13 mouse cellular contexts compared by ENCODE assay signal in genomic region chr3:122800553-122801435, GRCm38 (mm10).
DNase-seq lines count a peak whose midpoint lies in the region; ATAC-seq and TF ChIP-seq lines count a peak whose summit lies in the region.
"Had no signal": no experiment of that assay in that cellular context is flagged by ENCODE, and none has a peak within 500 bp of the region (broad histone marks: within the 10 kb centered on the region; RNA-seq: fewer than 3 reads in every experiment).

No protein-coding gene starts in this region.

- ATAC-seq in heart, postnatal 0 days (ENCODE audit: insufficient read depth, low read depth): no peak
- ATAC-seq in neural tube, embryonic 12.5 days (ENCODE audit: low FRiP score, low read depth): peak; percentile 71; the same call in 1 of the 2 replicates
- peak; percentile 35 for ATAC-seq in midbrain, embryonic 11.5 days (ENCODE audit: low FRiP score)

- 0 out of 2 replicates have a peak overlapping the region, but pooled peaks have one; percentile 30 for H3K27ac ChIP-seq in heart, postnatal 0 days (ENCODE audit: low read depth)
- H3K27ac ChIP-seq in neural tube, embryonic 12.5 days: no peak overlapping the region
- H3K27ac ChIP-seq in midbrain, embryonic 11.5 days (ENCODE audit: low read depth, low read length): peak overlapping the region; percentile 65; the same call in 1 of the 2 replicates
- H3K27ac ChIP-seq: liver, embryonic 14.5 days had no signal

- H3K27me3 ChIP-seq in heart, postnatal 0 days (ENCODE audit: control insufficient read depth, insufficient read depth, low read length): no peaks in the 10 kb centered on the region
- no peaks in the 10 kb centered on the region for H3K27me3 ChIP-seq in neural tube, embryonic 12.5 days (replicated peaks)
- H3K27me3 ChIP-seq in midbrain, embryonic 11.5 days (ENCODE audit: control insufficient read depth, insufficient read depth, low read length): no peaks in the 10 kb centered on the region

- H3K9ac ChIP-seq in heart, postnatal 0 days (replicated peaks; ENCODE audit: low read depth, low read length): no peak overlapping the region
- no peak overlapping the region for H3K9ac ChIP-seq in neural tube, embryonic 12.5 days
- no peak overlapping the region for H3K9ac ChIP-seq in midbrain, embryonic 11.5 days (ENCODE audit: low read length)
- H3K9ac ChIP-seq: liver, embryonic 14.5 days had no signal

- no peak overlapping the region for H3K4me2 ChIP-seq in heart, postnatal 0 days (ENCODE audit: low read depth, low read length)
- no peak overlapping the region for H3K4me2 ChIP-seq in neural tube, embryonic 12.5 days (replicated peaks)
- H3K4me2 ChIP-seq in midbrain, embryonic 11.5 days: no peak overlapping the region

- 69% methylated on average over 10 of the region's 10 CpGs for WGBS in heart, postnatal 0 days
- 57% methylated on average over 10 of the region's 10 CpGs for WGBS in neural tube, embryonic 12.5 days
- 48% methylated on average over 10 of the region's 10 CpGs for WGBS in midbrain, embryonic 11.5 days

- no peaks in the 10 kb centered on the region for H3K36me3 ChIP-seq in heart, postnatal 0 days (replicated peaks; ENCODE audit: control insufficient read depth, insufficient read depth, low read length)
- H3K36me3 ChIP-seq in neural tube, embryonic 12.5 days: peaks cover 3% of the 10 kb centered on the region; the same call in 1 of the 2 replicates
- H3K36me3 ChIP-seq in midbrain, embryonic 11.5 days (ENCODE audit: control insufficient read depth, insufficient read depth, low read length): no peaks in the 10 kb centered on the region

- TF ChIP-seq CTCF in heart, postnatal 0 days (IDR thresholded peaks at IDR 0.05; ENCODE audit: low read depth): no peak

- H3K4me1 ChIP-seq in heart, postnatal 0 days (ENCODE audit: control insufficient read depth, insufficient read depth): no peaks in the 10 kb centered on the region
- H3K4me1 ChIP-seq in neural tube, embryonic 12.5 days: peaks cover 11% of the 10 kb centered on the region
- H3K4me1 ChIP-seq in midbrain, embryonic 11.5 days (ENCODE audit: control insufficient read depth, insufficient read depth, low read length): peaks cover 21% of the 10 kb centered on the region

- H3K9me3 ChIP-seq in heart, postnatal 0 days (replicated peaks; ENCODE audit: control insufficient read depth, low read length): no peaks in the 10 kb centered on the region
- no peaks in the 10 kb centered on the region for H3K9me3 ChIP-seq in neural tube, embryonic 12.5 days
- no peaks in the 10 kb centered on the region for H3K9me3 ChIP-seq in midbrain, embryonic 11.5 days (ENCODE audit: control insufficient read depth, low read length)

- DNase-seq in heart, postnatal 0 days (ENCODE audit: low spot score): no peak
- no peak for DNase-seq in heart, adult 11 months
- DNase-seq in neural tube, embryonic 10.5 days (ENCODE audit: extremely low spot score, low spot score): no peak
- DNase-seq in midbrain, embryonic 11.5 days (ENCODE audit: low spot score, missing footprints): peak; percentile 87
- DNase-seq in adrenal gland, postnatal 4 days (ENCODE audit: low spot score in 2 of 2): no peak
- no peak for DNase-seq in adrenal gland, postnatal 10 days
- no peak for DNase-seq in kidney, postnatal 4 days
- DNase-seq: cerebellum, postnatal 25 days; gastrocnemius, postnatal 36 days; heart, postnatal 10 days; kidney, postnatal 14 days had no signal

- no peak for TF ChIP-seq EP300 in heart, postnatal 0 days (IDR thresholded peaks at IDR 0.05; ENCODE audit: low read depth)

- H3K4me3 ChIP-seq in heart, postnatal 0 days (ENCODE audit: low read depth, low read length): no peak overlapping the region
- H3K4me3 ChIP-seq in neural tube, embryonic 12.5 days: no peak overlapping the region
- no peak overlapping the region for H3K4me3 ChIP-seq in midbrain, embryonic 11.5 days (ENCODE audit: low read depth, low read length)
